Mouse (Mus musculus) hematopoietic stem cell, adult 5-6 weeks (primary cell): ENCODE measurements at regions not wholly inside any gene's neighbourhood (a gene's known extent, or its start where the extent isn't known, plus 50 kb on each side); places are given as distances from the start of the nearest gene placed in this dataset.

Source experiments
- ATAC-seq, 2 experiments: fragments of 125-278 bp in 1 of 2; replicated peaks in 1 of 2; 2 replicates each; pipeline ENCODE4 v1.8.0; 2016 to 2017; ENCODE audit warnings: inconsistent platforms in 2 of 2, mild to moderate bottlenecking in 2 of 2, moderate number of reproducible peaks in 2 of 2, low read depth in 1 of 2, moderate TSS enrichment in 1 of 2; ENCODE audit not compliant: low FRiP score in 2 of 2, poor library complexity in 2 of 2, severe bottlenecking in 2 of 2, insufficient read depth in 1 of 2, low TSS enrichment in 1 of 2

DNA sequence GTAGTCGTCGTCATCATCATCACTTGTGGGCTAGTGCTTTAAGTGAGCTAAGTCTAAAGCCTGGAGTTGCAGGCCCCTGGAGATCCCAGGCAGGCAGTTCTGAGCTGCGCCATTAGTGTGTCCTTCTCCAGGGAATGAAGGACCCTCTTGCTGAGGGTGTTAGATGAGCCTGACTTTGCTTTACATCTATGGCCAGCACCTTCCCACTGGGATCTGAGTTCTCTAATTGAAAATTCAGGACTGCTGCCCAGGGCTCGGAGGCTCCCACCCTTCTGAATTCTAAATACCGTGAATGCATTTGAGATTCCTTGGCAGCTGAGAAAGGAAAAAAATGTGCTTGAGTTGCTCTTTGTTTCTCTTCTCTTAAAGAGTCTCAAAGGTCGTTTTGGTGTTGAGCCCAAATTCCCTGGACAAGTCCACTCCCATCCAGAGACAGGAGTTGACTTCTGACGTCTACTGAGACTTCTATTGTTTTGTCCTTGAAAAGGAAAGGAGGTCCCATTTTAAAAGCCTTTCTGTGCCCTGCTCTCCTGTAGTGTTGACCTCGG, 335.9 kb downstream of the 1810013L24Rik start:
- ATAC-seq: no peak

DNA sequence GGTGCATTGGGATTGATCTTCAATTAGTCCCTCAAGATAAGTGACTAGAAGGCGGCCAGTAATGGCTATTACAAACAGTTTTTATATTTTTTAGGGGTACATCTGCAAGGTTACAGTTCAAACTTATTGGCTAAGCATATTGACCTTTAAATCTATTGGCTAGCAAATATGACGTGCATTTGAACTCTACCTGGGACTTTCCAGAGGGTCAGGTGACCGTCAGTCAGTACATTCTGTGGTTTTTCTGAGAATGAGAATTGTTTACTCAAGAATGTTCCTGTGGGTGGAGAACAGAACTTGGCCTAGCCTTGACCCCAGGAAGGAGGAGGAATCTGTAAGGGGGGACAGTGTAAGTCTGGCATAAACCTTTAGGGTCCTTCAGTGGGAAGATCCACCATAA, 346.5 kb downstream of the 1810013L24Rik start:
- ATAC-seq: no peak

DNA sequence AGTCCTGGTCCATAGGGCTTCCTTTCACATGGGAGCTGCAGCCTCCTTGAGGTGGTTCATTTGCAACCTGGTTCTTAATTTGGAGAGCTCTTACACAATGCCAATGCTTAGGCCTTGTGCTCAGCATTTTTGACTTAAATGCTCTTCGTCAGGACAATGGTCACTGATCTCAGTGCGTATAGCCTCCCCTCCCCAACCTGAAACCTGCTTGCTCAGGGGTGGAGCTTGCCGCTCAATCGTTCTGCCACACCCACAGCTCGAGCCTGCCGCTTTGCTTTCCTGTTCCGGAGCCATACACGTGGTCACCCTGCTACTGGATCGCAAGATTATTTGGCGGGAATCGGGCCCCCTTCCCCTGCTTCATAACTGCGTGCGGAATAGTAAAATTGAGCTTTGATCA, 365.9 kb downstream of the 1810013L24Rik start:
- no peak for ATAC-seq

DNA sequence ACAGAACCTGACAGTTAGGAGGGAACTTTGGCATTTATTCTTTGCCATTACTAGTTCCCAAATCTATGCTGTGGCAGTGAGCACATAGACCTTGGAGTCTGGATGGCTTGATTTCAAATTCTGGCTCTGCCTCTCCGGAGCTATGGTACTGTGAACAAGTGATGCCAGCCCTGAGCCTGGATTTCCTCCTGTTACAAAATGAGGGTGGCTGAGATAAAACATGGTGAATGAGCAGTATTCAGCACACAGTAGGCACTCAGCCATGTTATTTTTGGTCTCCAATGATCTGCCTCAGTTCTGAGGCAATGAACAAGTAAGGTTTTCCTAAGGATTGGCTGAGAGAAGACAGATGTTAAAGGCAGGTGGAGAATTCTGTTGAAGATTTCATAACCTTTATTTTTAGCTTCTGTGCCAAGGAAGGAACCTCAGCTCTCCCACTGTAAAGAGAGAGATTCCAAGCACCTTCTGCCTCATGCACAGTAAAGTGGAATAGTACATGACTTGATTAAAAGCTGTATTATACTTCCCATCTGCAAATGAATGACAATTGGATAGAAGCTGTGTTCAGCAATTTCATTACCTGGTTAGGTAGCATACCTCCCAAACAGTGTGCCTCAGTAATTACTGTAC, 369.1 kb downstream of the 1810013L24Rik start:
- ATAC-seq: no peak

DNA sequence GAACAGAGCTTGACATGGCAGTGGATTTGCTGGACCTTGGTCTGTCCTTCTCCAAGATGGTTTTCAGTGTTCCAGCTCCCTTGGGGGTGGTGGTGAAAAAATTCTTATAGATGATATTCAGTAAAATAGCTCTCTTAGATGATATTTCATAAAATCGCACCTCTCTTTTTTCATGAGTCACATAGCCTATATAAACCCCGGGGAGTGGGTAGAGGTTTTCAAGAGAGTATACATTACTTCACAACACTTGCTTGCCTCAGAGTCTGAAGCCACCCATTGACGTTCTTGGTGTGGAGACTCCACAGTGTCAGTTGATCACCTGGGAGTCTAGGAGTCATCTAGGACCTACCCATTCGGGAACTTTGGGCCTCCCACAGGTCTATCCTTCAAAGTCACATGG, 378.7 kb downstream of the 1810013L24Rik start:
- no peak for ATAC-seq

DNA sequence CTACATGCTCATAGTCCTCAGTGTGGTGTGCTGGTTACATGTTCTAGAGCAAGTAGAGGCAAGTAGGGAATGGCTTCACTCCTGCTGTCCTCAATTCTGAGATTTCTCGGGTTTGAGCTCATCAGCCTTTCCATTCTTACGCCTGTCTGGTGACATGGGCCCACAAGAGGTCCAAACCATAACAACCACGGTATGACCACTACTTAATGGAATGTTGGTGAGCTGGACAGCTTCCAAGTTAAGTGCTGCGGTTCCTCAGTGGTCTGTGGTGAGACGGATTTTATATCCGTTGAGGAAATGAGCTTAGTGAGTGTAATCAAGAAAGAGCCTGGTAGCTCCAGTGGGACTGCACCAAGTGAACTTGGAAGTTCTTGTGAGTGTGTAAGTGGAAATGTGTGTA, 381.6 kb downstream of the 1810013L24Rik start:
- ATAC-seq: no peak

DNA sequence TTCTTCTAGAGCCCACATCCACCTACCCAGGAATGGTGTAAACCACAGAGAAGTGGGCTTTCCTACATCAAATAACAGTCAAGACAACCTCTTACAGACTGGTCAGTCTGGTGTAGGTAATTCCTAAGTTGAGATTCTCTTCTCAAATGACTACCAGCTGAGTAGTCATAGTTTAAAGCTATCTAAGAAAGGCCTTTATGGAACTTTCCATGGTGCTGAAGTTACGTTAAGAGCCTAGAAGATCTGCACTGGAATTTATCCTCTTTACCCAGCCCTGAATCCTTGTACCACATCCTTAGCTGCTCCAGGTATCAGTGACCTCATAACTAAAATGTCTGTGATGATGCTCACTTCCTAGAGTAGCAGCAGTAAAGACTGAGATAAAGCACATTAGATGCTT, 385.2 kb downstream of the 1810013L24Rik start:
- ATAC-seq: no peak

DNA sequence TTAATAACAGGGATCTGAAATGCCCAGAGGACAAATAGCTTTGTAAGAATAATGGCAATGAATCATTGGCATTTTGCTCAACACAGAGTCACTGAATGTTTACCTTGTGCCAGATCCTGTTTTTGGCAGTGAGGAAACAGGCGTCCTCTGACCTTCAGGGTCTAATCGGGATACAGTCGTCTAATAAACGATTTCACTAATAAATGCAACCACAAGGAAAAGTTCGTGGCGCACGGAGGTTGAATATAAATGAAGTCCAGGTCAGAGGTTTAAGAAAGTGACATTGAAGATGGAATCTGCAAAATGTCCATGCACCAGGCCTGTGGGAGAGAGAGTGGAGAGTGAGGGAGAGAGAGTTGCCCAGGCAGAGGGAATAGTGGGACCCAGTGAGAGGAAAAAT, 387.5 kb downstream of the 1810013L24Rik start:
- ATAC-seq: no peak

DNA sequence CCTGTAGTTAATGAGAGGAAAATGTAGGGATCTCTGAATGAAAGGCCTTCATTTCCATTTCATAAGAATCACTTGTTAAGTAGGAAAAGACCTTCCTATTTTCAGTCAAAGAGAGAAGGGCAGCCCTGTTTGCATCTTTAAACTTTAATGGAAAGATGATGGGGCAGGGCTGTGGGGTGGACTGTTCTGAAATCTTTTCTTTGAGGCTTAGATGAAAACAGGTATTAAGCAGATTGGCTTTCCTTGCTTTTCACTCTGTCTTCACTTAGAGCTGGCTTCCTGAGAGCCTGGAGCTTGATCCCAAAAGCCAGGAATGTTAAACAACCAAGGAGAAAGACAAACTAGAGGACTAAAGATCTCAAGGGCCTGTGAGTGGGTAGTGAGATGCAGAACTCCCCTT, 400.3 kb downstream of the 1810013L24Rik start:
- no peak for ATAC-seq

DNA sequence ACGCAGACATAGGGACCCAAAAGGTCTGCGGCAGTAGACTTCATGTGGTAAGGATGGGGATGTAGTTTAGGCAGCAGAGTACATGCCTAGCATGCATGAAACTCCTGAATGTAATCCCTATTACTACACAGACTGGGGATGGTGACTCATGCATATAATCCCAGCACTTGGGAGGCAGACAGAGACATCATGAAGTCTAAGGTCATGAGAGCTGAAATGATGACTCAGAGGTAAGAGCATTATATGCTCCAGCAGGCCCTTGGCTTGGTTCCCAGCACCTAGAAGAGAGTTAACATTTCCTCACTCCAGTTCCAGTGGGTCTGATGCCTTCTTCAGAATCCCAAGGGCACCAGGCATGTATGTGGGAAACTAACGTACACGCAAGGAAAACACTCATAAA, 412.2 kb downstream of the 1810013L24Rik start:
- ATAC-seq: no peak

DNA sequence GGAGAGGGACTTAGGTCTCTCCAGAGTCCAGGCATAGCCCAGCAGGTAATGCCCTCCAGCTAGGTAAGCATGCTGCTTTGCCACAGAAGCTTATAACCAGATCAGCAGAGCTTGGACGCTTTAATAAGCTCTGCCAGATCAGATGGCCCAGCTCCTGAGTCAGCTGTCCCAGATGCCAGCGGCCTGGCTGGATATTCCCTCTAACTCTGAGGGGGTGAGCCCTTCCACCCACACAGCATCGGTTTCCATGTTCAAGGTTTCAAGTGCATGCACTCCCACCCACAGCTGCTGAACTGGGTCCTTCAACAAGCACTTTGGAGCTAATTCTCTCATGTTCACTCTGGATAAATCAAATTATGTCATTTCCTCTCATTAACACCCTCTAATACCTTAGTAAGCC, 417.3 kb downstream of the 1810013L24Rik start:
- ATAC-seq: no peak

DNA sequence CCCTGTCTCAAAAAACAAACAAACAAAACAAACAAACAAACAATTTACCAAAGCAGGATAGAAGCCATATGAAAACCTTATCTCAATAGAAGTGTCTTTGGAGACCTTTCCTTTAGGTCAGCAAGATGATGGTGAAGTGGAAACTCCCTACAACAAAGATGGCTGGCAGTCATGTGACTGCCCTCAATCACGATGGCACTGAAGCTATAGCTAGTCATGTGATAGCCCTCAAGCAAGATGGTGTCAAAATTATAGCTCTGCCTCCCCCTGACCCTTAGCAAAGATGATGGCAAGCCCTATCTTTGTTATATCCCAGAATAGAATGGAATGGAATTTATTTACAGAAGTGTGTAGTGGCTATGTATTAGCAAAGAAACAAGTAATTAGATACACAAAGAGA, 423.2 kb downstream of the 1810013L24Rik start:
- no peak for ATAC-seq

DNA sequence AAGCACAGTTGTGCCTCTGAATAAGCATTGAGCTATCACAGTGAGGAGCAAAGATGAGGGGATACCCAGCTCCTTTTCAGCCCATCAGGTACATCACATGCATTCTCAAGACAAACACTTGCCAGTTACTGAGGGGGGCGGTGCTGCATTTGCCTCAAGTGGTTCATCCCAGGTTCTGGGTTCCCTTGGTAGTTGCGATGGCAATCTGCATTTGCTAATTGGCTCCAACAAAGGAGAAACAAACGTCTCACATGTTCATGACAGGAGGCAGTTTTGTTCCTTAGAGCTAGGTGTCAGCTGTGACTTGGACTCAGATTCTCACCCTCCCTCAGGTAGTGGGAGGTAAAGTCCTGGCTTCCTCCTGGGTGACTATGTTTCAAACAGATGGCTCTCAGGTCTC, 425.5 kb downstream of the 1810013L24Rik start:
- ATAC-seq: no peak

DNA sequence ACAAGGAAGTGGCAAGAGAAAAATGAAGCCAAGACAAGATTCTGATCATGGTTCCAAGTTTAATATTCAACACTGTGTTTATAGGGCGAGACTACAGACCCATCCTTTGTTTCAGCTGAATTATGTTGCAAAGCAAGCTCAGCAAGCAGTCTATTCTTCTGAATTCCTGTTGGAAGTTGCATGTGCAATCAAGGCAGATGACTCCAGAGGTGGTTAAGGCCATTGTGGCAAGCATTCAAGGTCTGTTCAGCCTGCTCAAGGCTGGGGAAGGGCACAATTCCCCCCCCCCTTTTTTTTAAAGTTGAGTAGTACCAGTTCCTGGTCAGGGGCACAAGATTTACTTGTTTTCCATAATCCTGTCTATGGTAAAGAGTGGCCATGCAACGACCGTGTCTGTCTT, 431.1 kb downstream of the 1810013L24Rik start:
- ATAC-seq: no peak

DNA sequence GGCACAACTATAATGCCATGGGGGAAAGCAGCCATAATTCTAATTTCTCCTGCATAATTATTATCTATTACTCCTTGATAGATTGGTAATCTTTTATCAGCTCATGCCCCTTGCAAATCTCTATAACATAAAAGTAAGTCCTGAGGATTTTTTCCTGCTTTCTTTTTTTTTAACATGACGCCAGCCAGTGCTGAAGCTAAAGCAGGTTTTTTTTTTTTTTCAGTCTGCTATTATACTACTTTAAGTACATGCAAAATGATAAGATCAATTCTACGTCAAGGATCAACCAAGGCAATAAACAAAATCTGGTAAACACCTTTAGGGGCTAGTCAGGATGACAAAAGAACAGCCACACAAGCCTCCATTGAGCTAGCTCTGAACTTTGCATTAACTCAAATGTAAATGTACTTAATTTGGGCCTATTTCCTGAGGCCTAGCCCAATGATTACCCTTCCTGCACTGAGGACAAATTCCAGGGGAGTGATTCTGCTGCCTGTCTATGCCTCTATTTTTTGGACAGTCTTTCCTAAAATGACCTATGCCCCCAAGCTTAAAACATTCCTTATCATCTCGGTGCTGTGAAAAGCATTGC, 434.8 kb downstream of the 1810013L24Rik start:
- no peak for ATAC-seq

DNA sequence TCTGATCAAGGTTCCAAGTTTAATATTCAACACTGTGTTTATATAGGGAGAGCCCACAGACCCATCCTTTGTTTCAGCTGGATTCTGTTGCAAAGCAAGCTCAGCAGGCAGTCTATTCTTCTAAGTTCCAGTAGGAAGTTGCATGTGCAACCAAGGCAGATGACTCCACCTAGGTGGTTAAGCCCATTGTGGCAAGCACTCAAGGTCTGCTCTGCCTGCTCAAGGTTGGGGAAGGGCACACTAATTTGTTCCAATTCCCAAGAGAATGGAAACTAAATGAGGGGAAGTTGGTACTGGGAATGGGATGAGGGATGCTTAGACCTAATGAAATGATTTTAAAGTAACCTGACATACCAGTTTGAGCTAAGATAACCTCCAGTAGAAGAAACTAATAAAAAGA, 437.3 kb downstream of the 1810013L24Rik start:
- no peak for ATAC-seq

DNA sequence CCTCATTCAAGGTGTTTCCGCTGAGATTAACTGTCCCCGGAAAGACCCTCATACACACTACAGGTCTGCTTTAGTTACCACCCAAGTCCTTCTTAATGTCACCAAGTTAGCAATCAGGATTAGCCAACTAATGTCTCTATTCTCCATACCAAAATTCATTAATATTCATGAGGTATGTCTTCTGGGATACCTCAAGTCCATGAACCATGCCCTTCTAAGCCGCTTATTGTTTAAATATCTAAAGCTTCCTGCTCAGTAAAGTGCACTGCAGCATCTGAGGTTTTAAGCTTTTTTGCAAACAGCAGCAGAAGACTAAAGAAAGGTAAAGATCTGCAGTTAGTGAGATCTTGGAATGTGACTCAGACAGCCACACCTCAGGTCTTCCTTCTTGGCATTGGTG, 440.2 kb downstream of the 1810013L24Rik start:
- ATAC-seq: no peak

DNA sequence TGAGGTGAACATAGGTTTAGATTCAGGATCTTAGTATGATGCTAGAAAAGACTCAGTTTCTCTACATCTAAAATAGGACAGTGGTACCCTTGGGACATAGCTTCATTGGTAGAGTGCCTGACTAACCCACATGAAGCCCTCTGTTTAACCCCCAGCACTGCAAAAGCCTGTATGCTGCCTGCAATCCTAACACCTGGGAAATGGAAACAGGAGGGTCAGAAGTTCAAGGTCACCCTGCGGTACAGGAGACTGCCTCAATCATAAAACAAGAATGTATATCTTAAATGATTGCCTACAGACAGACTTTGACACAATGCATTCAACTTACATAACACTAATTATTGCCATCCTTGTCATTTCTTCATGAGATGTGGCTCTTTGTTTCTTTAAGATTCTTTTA, 440.8 kb downstream of the 1810013L24Rik start:
- no peak for ATAC-seq

DNA sequence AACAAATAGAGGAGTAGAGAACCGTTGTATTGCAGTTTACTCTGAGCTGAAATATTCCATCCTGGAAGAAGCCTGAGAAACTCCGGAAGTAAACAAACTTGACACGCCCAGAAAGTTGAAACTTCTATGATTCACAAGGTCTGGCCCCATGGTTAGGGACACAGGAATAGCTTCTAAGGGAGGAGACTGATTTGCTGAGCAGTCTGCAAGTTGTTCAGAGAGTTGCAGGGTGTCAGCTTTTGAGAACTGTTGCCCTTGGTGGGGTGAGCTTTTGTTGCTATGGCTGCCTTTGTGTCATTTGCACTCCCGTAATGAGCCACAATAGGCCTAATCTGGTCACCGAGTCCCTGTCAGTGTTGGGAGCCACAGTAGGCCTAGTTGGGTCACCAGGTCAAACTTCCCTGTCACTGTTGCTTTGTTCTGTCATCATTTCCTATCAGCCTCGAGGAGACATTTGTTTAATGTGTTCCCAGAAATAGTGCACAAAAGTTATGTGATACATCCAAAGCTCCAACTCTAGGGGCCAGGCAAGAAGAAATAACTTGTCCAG, 443.9 kb downstream of the 1810013L24Rik start:
- ATAC-seq: no peak
